Mouse (Mus musculus): Measurements from ENCODE around the gene Stmnd1. TPM values are rescaled to one million over a fixed set of nuclear protein-coding genes. Genes with fewer than 3 reads are reported as not detected.
"Not testable (repeated sequence)": the region's sequence is repeated elsewhere in the genome, so short reads cannot be mapped to it uniquely, and the experiment has no call there.

Gene Stmnd1
- total RNA-seq, 2 experiments from 2014 or later: 0.18 to 0.45 TPM

DNA sequence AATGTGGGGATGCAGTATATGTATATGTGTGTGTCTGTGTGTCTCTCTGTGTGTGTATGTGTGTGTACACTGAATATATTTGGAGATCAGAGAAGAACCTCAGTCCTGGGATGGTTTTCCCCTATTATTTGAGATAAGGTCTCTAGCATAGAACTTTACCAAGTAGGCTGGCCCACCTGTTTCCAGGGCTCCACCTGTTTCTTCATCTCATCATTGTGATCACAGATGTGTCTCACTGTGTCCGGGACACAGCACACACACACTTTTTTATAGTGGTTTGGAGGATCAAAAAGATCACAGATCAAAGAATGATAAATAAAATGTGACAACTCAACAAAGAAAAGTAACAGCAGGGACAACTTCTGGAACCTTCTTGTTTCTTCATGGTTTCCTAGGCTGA lies 17.0 kb downstream of the Stmnd1 start:
- DNase-seq: no peak

DNA sequence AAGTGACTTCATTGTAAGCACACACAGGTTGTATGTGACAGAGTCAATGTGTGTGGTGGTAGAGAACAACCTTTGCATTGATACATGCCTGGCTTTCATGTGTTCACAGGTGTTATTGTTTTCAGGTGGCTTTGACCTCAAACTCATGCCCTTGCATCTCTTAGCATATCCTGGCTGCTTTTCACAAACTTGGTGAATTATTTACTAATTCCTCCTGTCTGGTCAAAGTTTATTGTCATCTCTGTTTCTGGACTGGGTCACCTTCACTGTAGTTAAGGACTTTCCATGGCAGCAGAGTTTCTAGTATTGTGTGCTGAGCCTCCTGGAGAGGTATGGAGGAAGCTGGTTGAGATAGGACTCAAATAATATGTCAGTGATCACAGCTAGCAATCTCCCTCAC lies 20.8 kb downstream of the Stmnd1 start:
- no peak for DNase-seq

DNA sequence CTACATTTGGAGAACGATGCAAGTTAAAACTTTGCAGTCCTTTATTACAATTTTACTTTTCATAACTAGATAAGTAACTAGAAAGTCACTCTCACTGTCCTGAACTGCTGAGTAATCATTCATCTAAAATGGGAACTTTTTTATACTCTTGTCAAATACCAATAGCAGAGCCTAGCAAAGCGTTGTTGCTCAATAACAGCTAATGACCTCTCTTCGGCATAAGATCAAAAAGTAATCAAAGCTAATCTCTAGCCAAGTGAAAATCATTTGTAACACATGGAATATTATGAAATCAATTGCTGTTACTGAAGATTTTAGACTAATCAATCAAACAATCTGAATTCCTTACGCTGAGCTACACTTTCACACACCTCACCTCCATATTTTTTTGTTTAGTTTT lies 24.2 kb downstream of the Stmnd1 start:
- no peak for DNase-seq

DNA sequence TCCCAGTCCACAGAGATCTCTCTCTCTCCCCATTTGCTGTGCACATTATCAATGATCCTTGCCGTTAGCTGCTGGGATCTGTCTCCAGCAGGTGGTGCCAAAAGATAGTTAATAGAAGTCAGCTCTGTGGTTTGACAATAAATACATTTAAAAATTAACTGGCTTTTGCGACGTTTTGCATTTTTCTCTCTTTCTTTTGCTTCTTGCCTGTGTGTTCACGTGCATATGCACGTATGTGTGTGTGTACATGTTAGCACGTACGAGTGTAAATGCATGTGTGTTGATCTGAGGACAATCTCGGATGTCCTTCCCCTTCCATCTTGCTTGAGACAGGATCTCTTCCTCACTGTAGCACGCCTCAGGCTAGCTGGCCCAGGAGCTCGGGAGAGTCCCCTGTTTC lies 37.3 kb downstream of the Stmnd1 start:
- peak; percentile 61 for DNase-seq

DNA sequence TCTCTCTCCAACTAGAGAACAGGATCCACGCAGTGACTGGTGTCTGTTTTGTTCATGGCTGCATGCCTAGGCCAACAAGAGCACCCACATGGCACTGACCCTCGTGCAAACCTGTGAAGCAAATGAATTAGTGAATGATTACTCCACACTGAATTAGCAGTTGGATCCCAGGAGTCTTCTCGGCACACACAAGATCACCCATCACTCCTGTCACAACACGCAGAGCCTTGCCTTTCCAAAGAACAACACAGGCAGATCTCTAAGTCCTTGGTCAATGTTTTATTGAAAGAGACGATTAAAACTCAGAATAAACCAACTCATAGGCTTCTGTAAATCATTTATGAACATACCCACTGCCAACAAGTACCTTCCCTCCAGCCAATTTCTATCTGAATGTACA lies 39.7 kb downstream of the Stmnd1 start:
- no peak for DNase-seq

GRCm38 (mm10) chr13:46315165-46315564 lies 41.6 kb downstream of the Stmnd1 start:
- DNase-seq: no peak

- DNase-seq: no peak
Measured at GRCm38 (mm10) chr13:46326351-46326985, 52.9 kb downstream of the Stmnd1 start.

- no peak for DNase-seq
Measured at GRCm38 (mm10) chr13:46335020-46335419, 61.5 kb downstream of the Stmnd1 start.

- not testable (repeated sequence) for DNase-seq
Measured at GRCm38 (mm10) chr13:46336281-46336680, 62.8 kb downstream of the Stmnd1 start.

DNA sequence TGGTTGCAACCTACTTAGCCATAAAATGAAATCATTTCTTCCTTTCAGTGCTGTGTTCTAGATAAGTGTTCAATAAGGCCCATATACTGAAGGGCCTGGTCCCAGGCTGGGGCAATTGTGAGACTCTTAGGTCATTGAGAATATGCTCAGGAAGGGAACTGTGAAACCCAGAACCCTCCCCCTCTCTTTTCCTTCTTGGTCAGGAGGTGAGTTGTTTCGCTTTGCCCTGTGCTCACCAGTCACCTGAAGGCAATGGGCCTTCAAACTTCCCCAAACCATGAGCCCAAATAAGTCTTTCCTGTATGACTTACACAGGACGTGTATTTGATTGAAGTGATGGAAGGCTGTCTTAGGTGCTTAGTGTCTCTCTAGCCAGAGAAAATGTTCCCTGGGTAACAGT lies 64.3 kb downstream of the Stmnd1 start:
- DNase-seq: no peak

DNA sequence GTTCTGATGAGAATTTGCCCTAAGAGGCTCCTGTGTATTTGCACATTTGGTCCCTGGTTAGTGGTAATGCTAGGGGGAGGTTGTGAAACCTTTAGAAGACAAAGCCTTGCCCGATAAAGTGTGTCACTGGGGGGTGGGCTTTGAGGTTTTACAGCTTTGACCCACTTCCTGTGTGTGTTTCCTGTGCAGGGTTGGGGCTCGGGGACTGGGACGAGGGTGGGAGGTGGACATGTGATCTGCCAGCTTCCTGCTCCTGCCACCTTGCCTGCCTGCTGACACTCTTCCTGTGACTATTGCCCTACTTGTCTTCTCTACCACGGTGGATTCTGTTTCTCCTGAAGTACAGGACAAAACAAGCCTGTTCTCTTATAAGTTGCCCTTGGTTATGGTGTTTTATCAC lies 66.4 kb downstream of the Stmnd1 start:
- no peak for DNase-seq

GRCm38 (mm10) chr13:46340583-46340982 lies 67.1 kb downstream of the Stmnd1 start:
- DNase-seq: no peak

DNA sequence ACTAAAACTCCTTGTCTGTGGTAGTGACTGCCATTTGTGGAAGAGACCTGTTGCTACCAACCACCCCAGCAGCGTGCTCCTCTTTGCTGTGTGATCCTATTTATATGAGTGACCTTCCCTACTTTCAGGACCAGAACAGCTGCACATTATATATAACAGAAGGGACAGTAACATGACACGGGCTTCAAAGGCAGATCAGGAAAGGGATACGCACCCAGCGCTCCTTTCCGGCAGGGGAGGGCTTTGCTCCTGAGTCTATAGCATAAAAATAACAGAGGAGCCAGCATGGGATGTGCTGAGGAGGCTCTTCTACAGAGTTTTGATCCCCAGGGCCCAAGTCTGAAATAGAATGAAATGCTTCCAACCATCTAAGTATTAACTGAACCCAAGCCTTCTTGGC lies 67.9 kb downstream of the Stmnd1 start:
- DNase-seq: no peak

GRCm38 (mm10) chr13:46343226-46343625 lies 69.7 kb downstream of the Stmnd1 start:
- DNase-seq: no peak

DNA sequence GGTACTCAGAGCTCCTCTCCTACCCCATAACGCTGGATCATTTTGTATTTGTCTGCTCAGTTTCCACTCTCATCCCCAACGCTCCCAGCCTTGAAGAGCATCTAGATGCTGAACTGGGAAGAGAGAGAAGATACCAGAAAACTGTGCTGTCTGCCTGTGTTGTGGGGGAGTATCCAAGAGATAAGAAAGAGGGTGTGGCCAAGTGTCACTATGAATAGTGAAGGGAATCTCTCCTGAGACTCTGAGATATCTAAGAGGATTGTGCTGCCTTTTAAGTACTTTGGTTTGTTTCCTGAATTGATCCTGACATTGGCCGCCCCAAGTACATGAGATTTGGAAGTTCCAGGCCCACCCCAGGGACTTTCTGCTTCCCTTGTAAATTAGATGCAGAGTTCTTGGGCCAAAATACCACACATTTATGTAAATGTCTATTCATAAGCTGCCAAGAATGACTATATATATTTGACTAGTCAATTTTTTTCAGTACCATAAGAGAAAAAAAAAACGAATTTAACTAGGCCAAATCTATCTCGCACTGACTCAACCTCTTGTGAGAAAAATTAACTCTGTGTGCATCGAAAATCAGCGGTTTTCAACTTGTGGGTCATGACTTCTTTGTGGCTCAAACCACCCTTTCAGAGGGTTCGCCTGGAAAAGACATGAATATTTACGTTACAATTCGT lies 73.5 kb downstream of the Stmnd1 start:
- no peak for DNase-seq

GRCm38 (mm10) chr13:46349664-46350063 lies 76.1 kb downstream of the Stmnd1 start:
- DNase-seq: no peak

Other genes with a start within 250 kb of the Stmnd1 start
- 100 to 1,000 TPM; 262 to 288 TPM for gene Rbm24, start 144.7 kb downstream of the Stmnd1 start, total RNA-seq (2021)
- gene Cap2, start 228.1 kb downstream of the Stmnd1 start, total RNA-seq (2021): 100 to 1,000 TPM; 182 to 185 TPM

Data from heart, postnatal 4 days (tissue).